Mouse (Mus musculus): ENCODE results near the gene Card14. TPM values are rescaled to one million over a fixed set of nuclear protein-coding genes. Genes with fewer than 3 reads are reported as not detected.
"Not testable (repeated sequence)": the region's sequence is repeated elsewhere in the genome, so short reads cannot be mapped to it uniquely, and the experiment has no call there.

The Card14 gene
- polyA plus RNA-seq, 1 experiment from 2014 or later = 0.09 TPM

DNA sequence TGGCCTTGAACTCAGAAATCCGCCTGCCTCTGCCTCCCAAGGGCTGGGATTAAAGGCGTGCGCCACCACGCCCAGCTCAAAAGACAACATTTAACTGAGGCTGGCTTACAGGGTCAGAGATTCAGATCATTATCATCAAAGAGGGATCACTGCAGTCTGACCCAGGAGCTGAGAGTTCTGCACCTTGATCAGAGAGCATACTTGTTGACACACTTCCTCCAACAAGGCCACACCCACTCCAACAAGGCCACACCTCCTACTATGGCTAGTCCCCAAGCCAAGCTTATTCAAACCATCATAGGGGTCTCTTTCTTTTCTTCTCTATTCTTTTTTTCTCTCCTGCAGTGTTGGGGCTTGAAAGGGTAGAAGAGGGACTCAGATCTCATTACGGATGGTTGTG, 78.7 kb downstream of the Card14 start:
- Histone ChIP-seq H3K27me3 (replicated peaks; ENCODE audit: control insufficient read depth, insufficient read depth, low read length) (peaks cover 23% of the 10 kb centered on the region), H3K4me2 (ENCODE audit: low read length) (no peak overlapping the region), H3K36me3 (ENCODE audit: control insufficient read depth, insufficient read depth, low read length) (no peaks in the 10 kb centered on the region), H3K9ac (ENCODE audit: low read length) (no peak overlapping the region), H3K9me3 (replicated peaks; ENCODE audit: control insufficient read depth, low read length) (no peaks in the 10 kb centered on the region), H3K27ac (ENCODE audit: low read depth, low read length) (no peak overlapping the region), H3K4me3 (ENCODE audit: low read depth, low read length) (no peak overlapping the region), H3K4me1 (ENCODE audit: control insufficient read depth, insufficient read depth, low read length) (no peaks in the 10 kb centered on the region; the same call in 1 of the 2 replicates)
- DNase-seq (ENCODE audit: low spot score) (no peak), ATAC-seq (no peak)
- WGBS = 91% methylated on average over 5 of the region's 5 CpGs

- peaks cover 32% of the 10 kb centered on the region for H3K27me3 ChIP-seq (replicated peaks; ENCODE audit: control insufficient read depth, insufficient read depth, low read length)
- not testable (repeated sequence) for H3K4me1 ChIP-seq (ENCODE audit: control insufficient read depth, insufficient read depth, low read length); H3K9ac ChIP-seq (ENCODE audit: low read length); ATAC-seq; H3K4me2 ChIP-seq (ENCODE audit: low read length); DNase-seq (ENCODE audit: low spot score); H3K27ac ChIP-seq (ENCODE audit: low read depth, low read length); H3K4me3 ChIP-seq (ENCODE audit: low read depth, low read length); H3K9me3 ChIP-seq (replicated peaks; ENCODE audit: control insufficient read depth, low read length); H3K36me3 ChIP-seq (ENCODE audit: control insufficient read depth, insufficient read depth, low read length)
- whole genome bisulfite sequencing = 33% methylated on average over 3 of the region's 3 CpGs
These were observed 79.7 kb downstream of the Card14 start for GRCm38 (mm10) chr11:119387273-119387672.

DNA sequence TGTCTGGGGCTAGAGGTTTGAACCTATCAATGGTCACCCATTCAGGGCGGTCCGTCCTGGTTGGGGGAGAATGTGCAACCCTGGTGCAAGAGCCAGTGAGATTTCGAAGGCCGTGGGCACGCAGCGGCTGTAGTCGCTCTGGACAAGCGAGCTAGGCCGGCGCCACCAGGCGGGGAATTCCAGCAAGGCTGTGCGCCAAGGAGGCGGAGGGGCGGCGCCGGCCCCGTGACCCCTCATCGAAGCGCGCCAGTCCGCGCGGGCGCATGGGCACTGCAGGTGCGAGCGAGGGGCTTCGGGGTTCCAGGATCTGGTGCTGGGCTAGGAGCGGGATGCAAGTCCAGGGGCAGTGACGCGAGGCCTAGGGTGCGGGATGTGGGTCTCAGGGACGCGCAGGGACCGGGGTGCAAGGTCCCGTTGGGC, 82.3 kb downstream of the Card14 start:
- ATAC-seq (peak; percentile 54; the same call in 1 of the 2 replicates), DNase-seq (ENCODE audit: low spot score) (peak; percentile 67)
- Histone ChIP-seq H3K4me1 (ENCODE audit: control insufficient read depth, insufficient read depth, low read length) (no peaks in the 10 kb centered on the region; the same call in 1 of the 2 replicates), H3K36me3 (ENCODE audit: control insufficient read depth, insufficient read depth, low read length) (no peaks in the 10 kb centered on the region), H3K9me3 (replicated peaks; ENCODE audit: control insufficient read depth, low read length) (no peaks in the 10 kb centered on the region), H3K27me3 (replicated peaks; ENCODE audit: control insufficient read depth, insufficient read depth, low read length) (peaks cover 53% of the 10 kb centered on the region), H3K4me3 (ENCODE audit: low read depth, low read length) (peak overlapping the region; percentile 46), H3K4me2 (ENCODE audit: low read length) (peak overlapping the region; percentile 93), H3K9ac (ENCODE audit: low read length) (peak overlapping the region; percentile 58), H3K27ac (ENCODE audit: low read depth, low read length) (no peak overlapping the region)
- WGBS = 1% methylated on average over 32 of the region's 35 CpGs

DNA sequence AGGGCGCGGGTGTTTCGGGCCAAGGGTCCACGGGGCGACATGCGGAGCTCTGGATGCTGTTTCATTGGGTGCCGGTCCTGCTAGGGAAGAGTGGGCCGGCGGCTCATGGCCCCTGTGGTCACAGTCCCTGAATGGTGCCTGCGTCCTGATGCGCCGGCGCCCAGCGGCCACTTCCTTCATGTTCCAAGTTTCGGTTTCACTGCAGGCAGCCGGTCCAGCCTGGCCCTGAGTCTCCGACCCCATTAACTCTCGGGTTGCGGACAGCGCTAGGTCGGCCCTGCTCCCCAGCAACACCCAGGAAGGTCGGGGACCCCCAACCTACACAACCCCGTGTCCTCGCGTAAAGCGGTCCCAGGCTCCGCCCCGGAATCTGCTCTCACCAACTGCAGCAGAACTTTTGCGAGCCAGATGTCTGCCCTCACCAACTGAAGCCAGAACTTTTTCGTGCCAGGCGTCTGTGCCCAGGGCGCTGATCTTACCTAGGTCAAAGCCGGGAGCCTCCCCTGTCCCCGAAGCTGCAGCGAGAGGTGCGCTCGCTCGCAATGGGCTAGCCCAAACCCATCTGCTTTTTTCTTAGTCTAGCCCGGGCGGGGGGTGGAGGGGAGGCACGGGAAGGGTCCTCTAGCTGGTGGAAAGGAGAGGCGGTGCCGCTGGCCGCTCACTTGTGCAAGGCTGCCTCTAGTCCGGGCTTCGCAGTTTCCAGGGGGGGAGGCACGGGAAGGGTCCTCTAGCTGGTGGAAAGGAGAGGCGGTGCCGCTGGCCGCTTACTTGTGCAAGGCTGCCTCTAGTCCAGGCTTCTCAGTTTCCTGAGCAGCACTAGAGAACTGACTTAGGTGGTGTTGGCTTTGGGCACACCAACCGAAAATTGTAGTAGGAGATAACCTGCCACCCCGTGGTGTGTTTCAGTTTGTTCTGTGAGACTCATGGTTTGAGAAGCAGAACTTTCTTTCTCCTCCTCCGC, 83.0 kb downstream of the Card14 start:
- H3K36me3 ChIP-seq (ENCODE audit: control insufficient read depth, insufficient read depth, low read length) = no peaks in the 10 kb centered on the region
- H3K4me3 ChIP-seq (ENCODE audit: low read depth, low read length) = peak overlapping the region; percentile 46
- DNase-seq (ENCODE audit: low spot score) = peak; percentile 32
- no peak overlapping the region for H3K27ac ChIP-seq (ENCODE audit: low read depth, low read length)
- H3K9me3 ChIP-seq (replicated peaks; ENCODE audit: control insufficient read depth, low read length) = no peaks in the 10 kb centered on the region
- 2% methylated on average over 53 of the region's 53 CpGs for WGBS
- peak overlapping the region; percentile 93 for H3K4me2 ChIP-seq (ENCODE audit: low read length)
- peak; percentile 23; the same call in 1 of the 2 replicates for ATAC-seq
- peaks cover 59% of the 10 kb centered on the region for H3K27me3 ChIP-seq (replicated peaks; ENCODE audit: control insufficient read depth, insufficient read depth, low read length)
- no peaks in the 10 kb centered on the region; the same call in 1 of the 2 replicates for H3K4me1 ChIP-seq (ENCODE audit: control insufficient read depth, insufficient read depth, low read length)
- H3K9ac ChIP-seq (ENCODE audit: low read length) = peak overlapping the region; percentile 58

DNA sequence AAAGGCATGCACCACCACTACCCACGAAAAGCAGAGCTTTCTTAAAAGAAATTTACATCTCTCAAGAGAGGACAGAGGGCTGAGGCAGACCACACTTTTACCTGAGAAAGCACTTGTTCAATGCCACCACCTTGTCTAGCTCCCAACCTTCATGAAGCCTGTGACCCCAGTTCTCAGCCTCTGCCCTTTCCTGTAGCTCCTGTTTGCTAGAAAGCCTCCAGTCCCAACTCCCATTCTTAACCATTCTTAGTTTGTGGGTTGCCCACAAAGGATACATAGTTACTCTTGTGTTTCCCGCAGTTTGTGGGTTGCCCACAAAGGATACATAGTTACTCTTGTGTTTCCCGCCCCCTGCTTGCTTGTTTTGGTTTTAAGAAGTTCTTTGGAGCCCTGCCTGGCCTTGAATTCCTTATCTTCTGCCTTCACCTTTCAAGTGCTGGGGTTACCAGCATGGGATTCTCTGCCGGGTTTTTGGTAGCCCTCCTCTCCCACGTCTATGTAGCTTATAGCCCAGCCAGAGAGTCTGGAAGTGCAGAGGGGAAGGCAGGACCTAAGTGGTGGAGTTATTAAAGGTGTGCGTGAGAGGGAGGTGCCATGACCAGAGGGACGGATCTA, 83.9 kb downstream of the Card14 start:
- no peaks in the 10 kb centered on the region; the same call in 1 of the 2 replicates for H3K4me1 ChIP-seq (ENCODE audit: control insufficient read depth, insufficient read depth, low read length)
- H3K9ac ChIP-seq (ENCODE audit: low read length) = no peak overlapping the region
- WGBS = 38% methylated on average over 7 of the region's 7 CpGs
- H3K27me3 ChIP-seq (replicated peaks; ENCODE audit: control insufficient read depth, insufficient read depth, low read length) = peaks cover 68% of the 10 kb centered on the region
- no peak overlapping the region for H3K4me3 ChIP-seq (ENCODE audit: low read depth, low read length)
- no peak overlapping the region for H3K4me2 ChIP-seq (ENCODE audit: low read length)
- H3K27ac ChIP-seq (ENCODE audit: low read depth, low read length) = no peak overlapping the region
- DNase-seq (ENCODE audit: low spot score) (no peak), ATAC-seq (no peak)
- no peaks in the 10 kb centered on the region for H3K9me3 ChIP-seq (replicated peaks; ENCODE audit: control insufficient read depth, low read length)
- H3K36me3 ChIP-seq (ENCODE audit: control insufficient read depth, insufficient read depth, low read length) = no peaks in the 10 kb centered on the region

GRCm38 (mm10) chr11:119392001-119392614, 84.5 kb downstream of the Card14 start:
- Histone ChIP-seq H3K4me1 (ENCODE audit: control insufficient read depth, insufficient read depth, low read length) (no peaks in the 10 kb centered on the region; the same call in 1 of the 2 replicates), H3K27me3 (replicated peaks; ENCODE audit: control insufficient read depth, insufficient read depth, low read length) (peaks cover 70% of the 10 kb centered on the region)

DNA sequence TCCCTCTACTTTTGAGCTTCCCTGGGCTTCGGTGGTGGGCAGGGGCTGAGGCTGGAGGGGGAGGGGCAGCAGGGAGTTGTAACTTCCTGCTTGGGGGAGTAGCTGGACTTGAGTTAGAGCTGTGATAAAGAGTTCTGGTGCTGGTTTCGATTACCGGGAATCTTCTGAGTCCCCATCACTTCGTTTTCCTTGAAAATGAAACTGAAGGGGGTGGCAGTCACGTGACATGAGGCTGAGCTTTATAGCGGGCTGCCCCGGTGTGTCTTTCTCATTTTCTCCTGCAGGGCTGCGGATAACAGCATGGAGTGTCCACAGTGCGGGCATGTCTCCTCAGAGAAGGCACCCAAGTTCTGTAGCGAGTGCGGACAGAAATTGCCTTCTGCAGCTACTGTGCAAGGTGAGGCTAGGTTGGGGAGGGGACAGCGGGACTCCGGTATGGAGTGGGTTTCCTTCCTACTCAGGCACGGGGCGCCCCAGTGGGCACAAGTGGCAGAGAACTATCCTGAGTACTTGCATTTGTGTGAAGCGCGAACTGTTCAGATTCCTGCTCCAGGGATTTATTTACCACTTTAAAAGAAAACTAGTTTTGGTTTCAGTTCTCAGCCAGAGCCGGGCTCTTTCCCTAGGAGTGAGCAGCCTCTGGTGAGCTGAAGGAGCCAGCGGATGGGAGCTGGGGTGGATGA, 85.4 kb downstream of the Card14 start, which contains the start of gene Rnf213:
Gene Rnf213, plus strand, starts transcription at position 301 of the 683 bp plus-strand sequence.
- peak within 1 kb of the TSS; percentile 41 for H3K4me3 ChIP-seq (ENCODE audit: low read depth, low read length)
- no peak within 1 kb of the TSS for H3K27ac ChIP-seq (ENCODE audit: low read depth, low read length)
- peaks cover 67% of the 10 kb centered on the region for H3K27me3 ChIP-seq (replicated peaks; ENCODE audit: control insufficient read depth, insufficient read depth, low read length)
- H3K36me3 ChIP-seq (ENCODE audit: control insufficient read depth, insufficient read depth, low read length) = no peaks in the 10 kb centered on the region
- peak within 1 kb of the TSS; percentile 54 for H3K9ac ChIP-seq (ENCODE audit: low read length)
- H3K4me2 ChIP-seq (ENCODE audit: low read length) = peak within 1 kb of the TSS; percentile 67
- ATAC-seq (peak; percentile 45; the same call in 1 of the 2 replicates), DNase-seq (ENCODE audit: low spot score) (peak; percentile 58)
- under 1% methylated on average over 19 of the region's 19 CpGs for WGBS
- H3K9me3 ChIP-seq (replicated peaks; ENCODE audit: control insufficient read depth, low read length) = no peaks in the 10 kb centered on the region
- H3K4me1 ChIP-seq (ENCODE audit: control insufficient read depth, insufficient read depth, low read length) = no peaks in the 10 kb centered on the region; the same call in 1 of the 2 replicates

More at GRCm38 (mm10) chr11:119392001-119392614, 84.5 kb downstream of the Card14 start:
- Histone ChIP-seq H3K4me3 (ENCODE audit: low read depth, low read length) (no peak overlapping the region), H3K9me3 (replicated peaks; ENCODE audit: control insufficient read depth, low read length) (no peaks in the 10 kb centered on the region), H3K27ac (ENCODE audit: low read depth, low read length) (no peak overlapping the region), H3K36me3 (ENCODE audit: control insufficient read depth, insufficient read depth, low read length) (no peaks in the 10 kb centered on the region), H3K4me2 (ENCODE audit: low read length) (peak overlapping the region; percentile 67; the same call in 1 of the 2 replicates), H3K9ac (ENCODE audit: low read length) (no peak overlapping the region)
- no peak for DNase-seq (ENCODE audit: low spot score)
- WGBS = 9% methylated on average over 12 of the region's 12 CpGs
- ATAC-seq = no peak

- Histone ChIP-seq H3K4me1 (ENCODE audit: control insufficient read depth, insufficient read depth, low read length) (no peaks in the 10 kb centered on the region; the same call in 1 of the 2 replicates), H3K4me2 (ENCODE audit: low read length) (peak overlapping the region; percentile 67), H3K27me3 (replicated peaks; ENCODE audit: control insufficient read depth, insufficient read depth, low read length) (peaks cover 67% of the 10 kb centered on the region), H3K9me3 (replicated peaks; ENCODE audit: control insufficient read depth, low read length) (no peaks in the 10 kb centered on the region), H3K36me3 (ENCODE audit: control insufficient read depth, insufficient read depth, low read length) (no peaks in the 10 kb centered on the region), H3K9ac (ENCODE audit: low read length) (no peak overlapping the region; the same call in 1 of the 2 replicates), H3K27ac (ENCODE audit: low read depth, low read length) (no peak overlapping the region), H3K4me3 (ENCODE audit: low read depth, low read length) (peak overlapping the region; percentile 41)
- no peak for ATAC-seq
- no peak for DNase-seq (ENCODE audit: low spot score)
- 24% methylated on average over 7 of the region's 7 CpGs for WGBS
These were observed 85.9 kb downstream of the Card14 start for GRCm38 (mm10) chr11:119393483-119393804.

Measured in forebrain, embryonic 14.5 days (tissue).